Mouse (Mus musculus): Measurements from ENCODE around the gene Chic1.

- TF ChIP-seq CTCF (IDR thresholded peaks at IDR 0.05; ENCODE audit: extremely low read depth, insufficient read depth, insufficient read length, insufficient replicate concordance) (no peak), POLR2A (IDR thresholded peaks at IDR 0.05; ENCODE audit: low read depth, low read length) (no peak)
Observed at GRCm38 (mm10) chrX:103321146-103321545, 35.1 kb upstream of the Chic1 start, which contains the start of gene Cdx4.
